Mouse (Mus musculus): Measurements from ENCODE around the gene Sdr39u1.

The Sdr39u1 gene

GRCm38 (mm10) chr14:55880982-55881381, 19.1 kb downstream of the Sdr39u1 start:
- H3K4me3 ChIP-seq (replicated peaks; ENCODE audit: low read length) = no peak overlapping the region
- no peaks in the 10 kb centered on the region for H3K36me3 ChIP-seq (ENCODE audit: insufficient read depth, low read length)
- peaks cover 24% of the 10 kb centered on the region for H3K27me3 ChIP-seq (ENCODE audit: insufficient read depth, low read length)
- H3K9me3 ChIP-seq (ENCODE audit: low read length) = no peaks in the 10 kb centered on the region
- TF ChIP-seq CTCF (conservative IDR thresholded peaks at IDR 0.05; ENCODE audit: low read length) = no peak
- no peak for TF ChIP-seq POU5F1 (IDR thresholded peaks at IDR 0.05; ENCODE audit: borderline replicate concordance, low read length)
- peaks cover 61% of the 10 kb centered on the region for H3K4me1 ChIP-seq (replicated peaks; ENCODE audit: low read depth, low read length)

- Histone ChIP-seq H3K36me3 (ENCODE audit: insufficient read depth, low read length) (no peaks in the 10 kb centered on the region), H3K4me1 (replicated peaks; ENCODE audit: low read depth, low read length) (peaks cover 61% of the 10 kb centered on the region), H3K9me3 (ENCODE audit: low read length) (no peaks in the 10 kb centered on the region), H3K27me3 (ENCODE audit: insufficient read depth, low read length) (peaks cover 31% of the 10 kb centered on the region), H3K4me3 (replicated peaks; ENCODE audit: low read length) (no peak overlapping the region)
- TF ChIP-seq NANOG (IDR thresholded peaks at IDR 0.05; ENCODE audit: borderline replicate concordance, low read length) (no peak), CTCF (conservative IDR thresholded peaks at IDR 0.05; ENCODE audit: low read length) (peak; percentile 87)
Measured at GRCm38 (mm10) chr14:55879623-55880022, 20.5 kb downstream of the Sdr39u1 start.

- H3K27me3 ChIP-seq (ENCODE audit: insufficient read depth, low read length) = peaks cover 28% of the 10 kb centered on the region
- H3K36me3 ChIP-seq (ENCODE audit: insufficient read depth, low read length) = no peaks in the 10 kb centered on the region
- no peaks in the 10 kb centered on the region for H3K9me3 ChIP-seq (ENCODE audit: low read length)
- peaks cover 61% of the 10 kb centered on the region for H3K4me1 ChIP-seq (replicated peaks; ENCODE audit: low read depth, low read length)
- no peak for TF ChIP-seq CTCF (conservative IDR thresholded peaks at IDR 0.05; ENCODE audit: low read length)
- TF ChIP-seq POU5F1 (IDR thresholded peaks at IDR 0.05; ENCODE audit: borderline replicate concordance, low read length) = no peak
- no peak for TF ChIP-seq NANOG (IDR thresholded peaks at IDR 0.05; ENCODE audit: borderline replicate concordance, low read length)
- H3K4me3 ChIP-seq (replicated peaks; ENCODE audit: low read length) = no peak overlapping the region
Measured at GRCm38 (mm10) chr14:55878316-55878940, 21.7 kb downstream of the Sdr39u1 start.

GRCm38 (mm10) chr14:55877469-55878315, 22.4 kb downstream of the Sdr39u1 start:
- Histone ChIP-seq H3K9me3 (ENCODE audit: low read length) (no peaks in the 10 kb centered on the region), H3K4me3 (replicated peaks; ENCODE audit: low read length) (no peak overlapping the region), H3K27me3 (ENCODE audit: insufficient read depth, low read length) (peaks cover 21% of the 10 kb centered on the region), H3K36me3 (ENCODE audit: insufficient read depth, low read length) (no peaks in the 10 kb centered on the region), H3K4me1 (replicated peaks; ENCODE audit: low read depth, low read length) (peaks cover 61% of the 10 kb centered on the region)
- TF ChIP-seq POU5F1 (IDR thresholded peaks at IDR 0.05; ENCODE audit: borderline replicate concordance, low read length) (no peak), CTCF (conservative IDR thresholded peaks at IDR 0.05; ENCODE audit: low read length) (no peak), NANOG (IDR thresholded peaks at IDR 0.05; ENCODE audit: borderline replicate concordance, low read length) (no peak)

GRCm38 (mm10) chr14:55873714-55874683, 26.1 kb downstream of the Sdr39u1 start:
- Histone ChIP-seq H3K4me3 (replicated peaks; ENCODE audit: low read length) (peak overlapping the region; percentile 67), H3K27me3 (ENCODE audit: insufficient read depth, low read length) (peaks cover 16% of the 10 kb centered on the region)
- TF ChIP-seq NANOG (IDR thresholded peaks at IDR 0.05; ENCODE audit: borderline replicate concordance, low read length) (no peak), POU5F1 (IDR thresholded peaks at IDR 0.05; ENCODE audit: borderline replicate concordance, low read length) (no peak), CTCF (conservative IDR thresholded peaks at IDR 0.05; ENCODE audit: low read length) (peak; percentile 96)

GRCm38 (mm10) chr14:55873242-55873713, 26.8 kb downstream of the Sdr39u1 start:
- H3K4me1 ChIP-seq (replicated peaks; ENCODE audit: low read depth, low read length) = peaks cover 72% of the 10 kb centered on the region
- H3K27me3 ChIP-seq (ENCODE audit: insufficient read depth, low read length) = peaks cover 16% of the 10 kb centered on the region
- H3K9me3 ChIP-seq (ENCODE audit: low read length) = 0 out of 2 replicates have a peak, but pooled peaks cover 3% of the 10 kb centered on the region
- H3K36me3 ChIP-seq (ENCODE audit: insufficient read depth, low read length) = peaks cover 27% of the 10 kb centered on the region
- TF ChIP-seq CTCF (conservative IDR thresholded peaks at IDR 0.05; ENCODE audit: low read length) = no peak
- TF ChIP-seq NANOG (IDR thresholded peaks at IDR 0.05; ENCODE audit: borderline replicate concordance, low read length) = no peak
- no peak for TF ChIP-seq POU5F1 (IDR thresholded peaks at IDR 0.05; ENCODE audit: borderline replicate concordance, low read length)
- no peak overlapping the region for H3K4me3 ChIP-seq (replicated peaks; ENCODE audit: low read length)

More at GRCm38 (mm10) chr14:55873714-55874683, 26.1 kb downstream of the Sdr39u1 start:
- peaks cover 27% of the 10 kb centered on the region for H3K36me3 ChIP-seq (ENCODE audit: insufficient read depth, low read length)
- peaks cover 69% of the 10 kb centered on the region for H3K4me1 ChIP-seq (replicated peaks; ENCODE audit: low read depth, low read length)
- H3K9me3 ChIP-seq (ENCODE audit: low read length) = 0 out of 2 replicates have a peak, but pooled peaks cover 3% of the 10 kb centered on the region

- peaks cover 74% of the 10 kb centered on the region for H3K4me1 ChIP-seq (replicated peaks; ENCODE audit: low read depth, low read length)
- TF ChIP-seq NANOG (IDR thresholded peaks at IDR 0.05; ENCODE audit: borderline replicate concordance, low read length) = no peak
- no peak for TF ChIP-seq CTCF (conservative IDR thresholded peaks at IDR 0.05; ENCODE audit: low read length)
- no peak for TF ChIP-seq POU5F1 (IDR thresholded peaks at IDR 0.05; ENCODE audit: borderline replicate concordance, low read length)
- peaks cover 12% of the 10 kb centered on the region; the same call in 1 of the 2 replicates for H3K27me3 ChIP-seq (ENCODE audit: insufficient read depth, low read length)
- H3K4me3 ChIP-seq (replicated peaks; ENCODE audit: low read length) = peak overlapping the region; percentile 43
- H3K36me3 ChIP-seq (ENCODE audit: insufficient read depth, low read length) = peaks cover 27% of the 10 kb centered on the region
- H3K9me3 ChIP-seq (ENCODE audit: low read length) = 0 out of 2 replicates have a peak, but pooled peaks cover 3% of the 10 kb centered on the region
Measured at GRCm38 (mm10) chr14:55872551-55872950, 27.5 kb downstream of the Sdr39u1 start.

Measured in E14TG2a.4 (cell line).